Mouse (Mus musculus): ENCODE results near the gene Zdhhc7. TPM values are rescaled to one million over a fixed set of nuclear protein-coding genes. Genes with fewer than 3 reads are reported as not detected.
A peak's percentile ranks its signal among the peaks of the same experiment; 100 is the strongest.

Zdhhc7 gene
- polyA plus RNA-seq, 1 experiment from 2014 or later: 25.9 TPM

- 88% methylated on average over 7 of the region's 7 CpGs for WGBS
- ATAC-seq (ENCODE audit: low FRiP score): no peak
- Histone ChIP-seq H3K4me3 (ENCODE audit: low read depth, low read length) (no peak overlapping the region), H3K36me3 (ENCODE audit: control insufficient read depth, insufficient read depth, low read length) (peaks cover 31% of the 10 kb centered on the region), H3K27ac (ENCODE audit: low read depth, low read length) (no peak overlapping the region), H3K4me1 (ENCODE audit: control insufficient read depth, insufficient read depth, low read length) (no peaks in the 10 kb centered on the region), H3K9ac (ENCODE audit: low read length) (no peak overlapping the region), H3K4me2 (no peak overlapping the region), H3K9me3 (ENCODE audit: control insufficient read depth, low read length) (no peaks in the 10 kb centered on the region), H3K27me3 (ENCODE audit: control insufficient read depth, insufficient read depth, low read length) (no peaks in the 10 kb centered on the region)
- no peak for DNase-seq (ENCODE audit: low spot score, missing footprints)
Measured at GRCm38 (mm10) chr8:120089511-120089910, 11.8 kb downstream of the Zdhhc7 start.

- Histone ChIP-seq H3K4me2 (no peak overlapping the region), H3K4me1 (ENCODE audit: control insufficient read depth, insufficient read depth, low read length) (no peaks in the 10 kb centered on the region), H3K36me3 (ENCODE audit: control insufficient read depth, insufficient read depth, low read length) (peaks cover 26% of the 10 kb centered on the region), H3K27ac (ENCODE audit: low read depth, low read length) (no peak overlapping the region), H3K9me3 (ENCODE audit: control insufficient read depth, low read length) (no peaks in the 10 kb centered on the region), H3K4me3 (ENCODE audit: low read depth, low read length) (no peak overlapping the region), H3K27me3 (ENCODE audit: control insufficient read depth, insufficient read depth, low read length) (no peaks in the 10 kb centered on the region), H3K9ac (ENCODE audit: low read length) (no peak overlapping the region)
- no peak for ATAC-seq (ENCODE audit: low FRiP score)
- WGBS: 90% methylated on average over 8 of the region's 8 CpGs
- DNase-seq (ENCODE audit: low spot score, missing footprints): no peak
Measured at GRCm38 (mm10) chr8:120084783-120085182, 16.5 kb downstream of the Zdhhc7 start.

GRCm38 (mm10) chr8:120083261-120083660 lies 18.0 kb downstream of the Zdhhc7 start:
- no peak overlapping the region for H3K27ac ChIP-seq (ENCODE audit: low read depth, low read length)
- no peak overlapping the region for H3K9ac ChIP-seq (ENCODE audit: low read length)
- ATAC-seq (ENCODE audit: low FRiP score): no peak
- no peaks in the 10 kb centered on the region for H3K27me3 ChIP-seq (ENCODE audit: control insufficient read depth, insufficient read depth, low read length)
- no peak overlapping the region for H3K4me2 ChIP-seq
- 95% methylated on average over 8 of the region's 8 CpGs for WGBS
- H3K4me3 ChIP-seq (ENCODE audit: low read depth, low read length): no peak overlapping the region
- no peaks in the 10 kb centered on the region for H3K4me1 ChIP-seq (ENCODE audit: control insufficient read depth, insufficient read depth, low read length)
- DNase-seq (ENCODE audit: low spot score, missing footprints): no peak
- H3K9me3 ChIP-seq (ENCODE audit: control insufficient read depth, low read length): no peaks in the 10 kb centered on the region
- H3K36me3 ChIP-seq (ENCODE audit: control insufficient read depth, insufficient read depth, low read length): peaks cover 26% of the 10 kb centered on the region

- no peaks in the 10 kb centered on the region for H3K9me3 ChIP-seq (ENCODE audit: control insufficient read depth, low read length)
- no peak overlapping the region for H3K9ac ChIP-seq (ENCODE audit: low read length)
- ATAC-seq (ENCODE audit: low FRiP score): no peak
- H3K27ac ChIP-seq (ENCODE audit: low read depth, low read length): no peak overlapping the region
- no peaks in the 10 kb centered on the region for H3K4me1 ChIP-seq (ENCODE audit: control insufficient read depth, insufficient read depth, low read length)
- no peaks in the 10 kb centered on the region for H3K27me3 ChIP-seq (ENCODE audit: control insufficient read depth, insufficient read depth, low read length)
- DNase-seq (ENCODE audit: low spot score, missing footprints): no peak
- H3K4me3 ChIP-seq (ENCODE audit: low read depth, low read length): no peak overlapping the region
- 66% methylated on average over 5 of the region's 5 CpGs for WGBS
- H3K4me2 ChIP-seq: no peak overlapping the region
- peaks cover 8% of the 10 kb centered on the region for H3K36me3 ChIP-seq (ENCODE audit: control insufficient read depth, insufficient read depth, low read length)
Measured at GRCm38 (mm10) chr8:120079361-120079760, 21.9 kb downstream of the Zdhhc7 start.

- Histone ChIP-seq H3K4me2 (no peak overlapping the region), H3K9me3 (ENCODE audit: control insufficient read depth, low read length) (no peaks in the 10 kb centered on the region), H3K4me1 (ENCODE audit: control insufficient read depth, insufficient read depth, low read length) (no peaks in the 10 kb centered on the region), H3K9ac (ENCODE audit: low read length) (no peak overlapping the region), H3K4me3 (ENCODE audit: low read depth, low read length) (no peak overlapping the region), H3K36me3 (ENCODE audit: control insufficient read depth, insufficient read depth, low read length) (peaks cover 8% of the 10 kb centered on the region), H3K27me3 (ENCODE audit: control insufficient read depth, insufficient read depth, low read length) (no peaks in the 10 kb centered on the region), H3K27ac (ENCODE audit: low read depth, low read length) (no peak overlapping the region)
- ATAC-seq (ENCODE audit: low FRiP score) (peak; percentile 69; the same call in 1 of the 2 replicates), DNase-seq (ENCODE audit: low spot score, missing footprints) (peak; percentile 96)
- WGBS: 19% methylated on average over 10 of the region's 10 CpGs
Measured at GRCm38 (mm10) chr8:120078080-120078479, 23.2 kb downstream of the Zdhhc7 start.

- DNase-seq (ENCODE audit: low spot score, missing footprints) (no peak), ATAC-seq (ENCODE audit: low FRiP score) (no peak)
- Histone ChIP-seq H3K9me3 (ENCODE audit: control insufficient read depth, low read length) (no peaks in the 10 kb centered on the region), H3K27ac (ENCODE audit: low read depth, low read length) (no peak overlapping the region), H3K4me3 (ENCODE audit: low read depth, low read length) (no peak overlapping the region), H3K27me3 (ENCODE audit: control insufficient read depth, insufficient read depth, low read length) (no peaks in the 10 kb centered on the region), H3K9ac (ENCODE audit: low read length) (peak overlapping the region; percentile 7; the same call in 1 of the 2 replicates), H3K36me3 (ENCODE audit: control insufficient read depth, insufficient read depth, low read length) (no peaks in the 10 kb centered on the region), H3K4me2 (no peak overlapping the region), H3K4me1 (ENCODE audit: control insufficient read depth, insufficient read depth, low read length) (no peaks in the 10 kb centered on the region)
- 50% methylated on average over 6 of the region's 6 CpGs for WGBS
Measured at GRCm38 (mm10) chr8:120075347-120075746, 25.9 kb downstream of the Zdhhc7 start.

- no peaks in the 10 kb centered on the region for H3K4me1 ChIP-seq (ENCODE audit: control insufficient read depth, insufficient read depth, low read length)
- ATAC-seq (ENCODE audit: low FRiP score): no peak
- no peak overlapping the region for H3K4me2 ChIP-seq
- no peaks in the 10 kb centered on the region for H3K9me3 ChIP-seq (ENCODE audit: control insufficient read depth, low read length)
- H3K36me3 ChIP-seq (ENCODE audit: control insufficient read depth, insufficient read depth, low read length): no peaks in the 10 kb centered on the region
- DNase-seq (ENCODE audit: low spot score, missing footprints): no peak
- H3K27ac ChIP-seq (ENCODE audit: low read depth, low read length): no peak overlapping the region
- WGBS: 81% methylated on average over 6 of the region's 6 CpGs
- no peak overlapping the region for H3K4me3 ChIP-seq (ENCODE audit: low read depth, low read length)
- no peak overlapping the region for H3K9ac ChIP-seq (ENCODE audit: low read length)
- no peaks in the 10 kb centered on the region for H3K27me3 ChIP-seq (ENCODE audit: control insufficient read depth, insufficient read depth, low read length)
Measured at GRCm38 (mm10) chr8:120074516-120074915, 26.8 kb downstream of the Zdhhc7 start.

- Histone ChIP-seq H3K27ac (ENCODE audit: low read depth, low read length) (no peak overlapping the region), H3K9me3 (ENCODE audit: control insufficient read depth, low read length) (no peaks in the 10 kb centered on the region), H3K9ac (ENCODE audit: low read length) (no peak overlapping the region), H3K4me2 (no peak overlapping the region), H3K4me1 (ENCODE audit: control insufficient read depth, insufficient read depth, low read length) (no peaks in the 10 kb centered on the region), H3K4me3 (ENCODE audit: low read depth, low read length) (no peak overlapping the region), H3K27me3 (ENCODE audit: control insufficient read depth, insufficient read depth, low read length) (no peaks in the 10 kb centered on the region), H3K36me3 (ENCODE audit: control insufficient read depth, insufficient read depth, low read length) (no peaks in the 10 kb centered on the region)
- 83% methylated on average over 8 of the region's 8 CpGs for WGBS
- ATAC-seq (ENCODE audit: low FRiP score) (no peak), DNase-seq (ENCODE audit: low spot score, missing footprints) (no peak)
Measured at GRCm38 (mm10) chr8:120072827-120073226, 28.5 kb downstream of the Zdhhc7 start.

- Histone ChIP-seq H3K27ac (ENCODE audit: low read depth, low read length) (no peak overlapping the region), H3K9me3 (ENCODE audit: control insufficient read depth, low read length) (no peaks in the 10 kb centered on the region), H3K4me1 (ENCODE audit: control insufficient read depth, insufficient read depth, low read length) (no peaks in the 10 kb centered on the region), H3K27me3 (ENCODE audit: control insufficient read depth, insufficient read depth, low read length) (no peaks in the 10 kb centered on the region), H3K9ac (ENCODE audit: low read length) (no peak overlapping the region), H3K4me3 (ENCODE audit: low read depth, low read length) (no peak overlapping the region), H3K4me2 (no peak overlapping the region), H3K36me3 (ENCODE audit: control insufficient read depth, insufficient read depth, low read length) (no peaks in the 10 kb centered on the region)
- DNase-seq (ENCODE audit: low spot score, missing footprints): no peak
- WGBS: 53% methylated on average over 9 of the region's 9 CpGs
- no peak for ATAC-seq (ENCODE audit: low FRiP score)
Measured at GRCm38 (mm10) chr8:120072259-120072658, 29.0 kb downstream of the Zdhhc7 start.

GRCm38 (mm10) chr8:120071684-120072083 lies 29.6 kb downstream of the Zdhhc7 start:
- 24% methylated on average over 4 of the region's 4 CpGs for WGBS
- DNase-seq (ENCODE audit: low spot score, missing footprints): peak; percentile 98
- H3K9ac ChIP-seq (ENCODE audit: low read length): no peak overlapping the region
- no peaks in the 10 kb centered on the region for H3K4me1 ChIP-seq (ENCODE audit: control insufficient read depth, insufficient read depth, low read length)
- no peak overlapping the region for H3K27ac ChIP-seq (ENCODE audit: low read depth, low read length)
- no peaks in the 10 kb centered on the region for H3K36me3 ChIP-seq (ENCODE audit: control insufficient read depth, insufficient read depth, low read length)
- H3K9me3 ChIP-seq (ENCODE audit: control insufficient read depth, low read length): no peaks in the 10 kb centered on the region
- no peaks in the 10 kb centered on the region for H3K27me3 ChIP-seq (ENCODE audit: control insufficient read depth, insufficient read depth, low read length)
- no peak overlapping the region for H3K4me3 ChIP-seq (ENCODE audit: low read depth, low read length)
- peak; percentile 73; the same call in 1 of the 2 replicates for ATAC-seq (ENCODE audit: low FRiP score)
- no peak overlapping the region for H3K4me2 ChIP-seq
